Mouse (Mus musculus): ENCODE measurements around the gene Mdga2.

GRCm38 (mm10) chr12:67220641-67221231 lies 1.6 kb downstream of the Mdga2 start:
- no peak for TF ChIP-seq GATA1 (IDR thresholded peaks at IDR 0.05; ENCODE audit: low read length)
- no peak for TF ChIP-seq TAL1 (IDR thresholded peaks at IDR 0.05; ENCODE audit: low read length)

Measured in erythroblast, embryonic 14.5 days (primary cell).